Mouse (Mus musculus) myocyte (in vitro differentiated cells): Measurements from ENCODE around the gene Stard8.

Source experiments
- CEBPB ChIP-seq: IDR thresholded peaks from 2 replicates; pipeline ENCODE4 v1.6.1; 2011; ENCODE audit warnings: mild to moderate bottlenecking, moderate library complexity; ENCODE audit not compliant: poor library complexity, insufficient read depth, severe bottlenecking
- POLR2A ChIP-seq: IDR thresholded peaks from one replicate; pipeline ENCODE4 v1.6.1; 2011; ENCODE audit warnings: low read depth, mild to moderate bottlenecking, control low read depth, moderate library complexity; ENCODE audit not compliant: insufficient read length

DNA sequence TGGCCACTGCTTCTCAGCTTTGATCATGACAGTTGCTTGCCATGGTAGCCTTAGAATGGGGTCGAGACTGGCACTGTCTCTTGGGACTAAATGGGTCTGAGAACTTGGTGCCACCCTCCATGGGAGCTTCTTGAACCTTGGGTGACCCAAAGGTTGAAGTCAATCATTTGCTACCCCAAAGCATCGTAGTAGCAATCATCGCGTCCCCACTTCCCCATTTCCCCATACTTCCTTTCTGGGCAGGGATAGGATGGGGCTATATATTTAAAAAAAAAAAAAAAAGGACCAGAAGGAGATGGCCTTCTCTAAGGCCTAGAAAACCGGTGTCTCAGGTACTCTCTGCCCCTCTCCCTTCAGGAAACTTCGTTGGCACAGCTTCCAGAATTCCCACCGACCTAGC, 64.2 kb downstream of the Stard8 start:
- TF ChIP-seq CEBPB (no peak), POLR2A (no peak)
